Mouse (Mus musculus) liver, embryonic 13.5 days (tissue): ENCODE measurements around the gene Il1rn. TPM values are rescaled to one million over a fixed set of nuclear protein-coding genes. Genes with fewer than 3 reads are reported as not detected.

Experiments
- ATAC-seq: fragments of 200-750 bp; cut with Nextera tagmentation; 2 replicates; pipeline ENCODE4 v1.8.0; 2017; ENCODE audit warnings: low read depth, mild to moderate bottlenecking, moderate number of reproducible peaks, moderate library complexity
- DNase-seq: peaks from one replicate; pipeline ENCODE4 v3.0.0; 2022
- H3K27ac ChIP-seq: fragments of 300-500 bp; sonication (generic); 2 replicates; pipeline ENCODE4 v1.5.1; 2015; ENCODE audit warnings: moderate library complexity, mild to moderate bottlenecking, inconsistent platforms
- H3K27me3 ChIP-seq: fragments of 300-500 bp; sonication (generic); 2 replicates; pipeline ENCODE4 v1.6.1; 2015; ENCODE audit warnings: mild to moderate bottlenecking, inconsistent platforms
- H3K36me3 ChIP-seq: fragments of 300-500 bp; sonication (generic); 2 replicates; pipeline ENCODE4 v1.6.1; 2015; ENCODE audit warnings: mild to moderate bottlenecking, inconsistent platforms
- H3K4me1 ChIP-seq: fragments of 300-500 bp; sonication (generic); replicated peaks from 2 replicates; pipeline ENCODE4 v1.6.1; 2015; ENCODE audit warnings: inconsistent platforms
- H3K4me2 ChIP-seq: fragments of 300-500 bp; sonication (generic); 2 replicates; pipeline ENCODE4 v1.6.1; 2015; ENCODE audit warnings: inconsistent platforms, mild to moderate bottlenecking, moderate library complexity
- H3K4me3 ChIP-seq: fragments of 300-500 bp; sonication (generic); replicated peaks from 2 replicates; pipeline ENCODE4 v1.5.1; 2015; ENCODE audit warnings: mild to moderate bottlenecking, inconsistent platforms
- H3K9ac ChIP-seq: fragments of 300-500 bp; sonication (generic); 2 replicates; pipeline ENCODE4 v1.6.1; 2015; ENCODE audit warnings: mild to moderate bottlenecking, inconsistent platforms
- H3K9me3 ChIP-seq: fragments of 300-500 bp; sonication (generic); replicated peaks from 2 replicates; pipeline ENCODE4 v1.6.1; 2016; ENCODE audit warnings: inconsistent platforms
- WGBS: fragments of 180-500 bp; shearing (Covaris S2); methylation state at CpG from one replicate; pipeline ENCODE4 v1.1.7; 2015; ENCODE audit not compliant: insufficient replicate concordance; 5-methylcytosine and 5-hydroxymethylcytosine counted together
- polyA plus RNA-seq: library from polyadenylated mRNA; unstranded; fragments of >200 nt; fragmentation: Nextera tagmentation; extraction: Ambion mirVana; gene quantifications from 2 replicates; pipeline ENCODE4 v1.2.1, GENCODE M21; 2015

Il1rn gene
- 2.2 and 3.3 TPM in 2 replicates for polyA plus RNA-seq

DNA sequence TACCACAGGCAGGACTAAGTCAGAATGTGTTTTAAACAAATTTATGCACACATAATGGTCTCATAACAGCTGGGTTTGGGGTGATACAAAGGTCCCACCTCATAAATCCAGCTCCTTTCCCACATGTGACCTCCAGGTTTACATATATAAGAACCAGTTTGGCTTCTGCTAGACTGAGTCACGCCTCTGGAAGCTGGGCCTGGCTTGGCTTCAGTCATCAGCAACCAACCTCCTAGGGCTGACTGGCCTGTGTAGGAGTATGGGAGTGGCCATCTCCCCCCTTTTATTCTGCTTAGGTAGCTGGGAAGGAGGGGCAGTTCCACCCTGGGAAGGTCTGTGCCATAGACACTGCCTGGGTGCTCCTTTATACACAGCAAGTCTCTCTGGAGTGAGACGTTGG is at the start of gene Il1rn:
Gene Il1rn (plus strand): TSS at position 309 of the 400 bp plus-strand sequence.
- H3K9ac ChIP-seq: no peak within 1 kb of the TSS
- H3K4me1 ChIP-seq: no peaks in the 10 kb centered on the region; the same call in 1 of the 2 replicates
- no peak for DNase-seq

GRCm38 (mm10) chr2:24290896-24291295 is 45.8 kb upstream of the Il1rn start, which contains the start of gene Il1f10:
Gene Il1f10, plus strand, starts transcription at chr2:24291196.
- Histone ChIP-seq H3K4me2 (no peak within 1 kb of the TSS), H3K4me3 (no peak within 1 kb of the TSS), H3K27me3 (no peaks in the 10 kb centered on the region), H3K9me3 (no peaks in the 10 kb centered on the region), H3K27ac (no peak within 1 kb of the TSS), H3K9ac (no peak within 1 kb of the TSS), H3K36me3 (no peaks in the 10 kb centered on the region), H3K4me1 (no peaks in the 10 kb centered on the region)
- 56% methylated on average over 5 of the region's 5 CpGs for WGBS
- DNase-seq (no peak), ATAC-seq (no peak)

More for the DNA sequence above, at the start of gene Il1rn:
- H3K4me3 ChIP-seq: no peak within 1 kb of the TSS
- no peaks in the 10 kb centered on the region for H3K27me3 ChIP-seq
- 60% methylated on average over 2 of the region's 2 CpGs for WGBS
- ATAC-seq: no peak
- H3K27ac ChIP-seq: peak within 1 kb of the TSS; percentile 47; the same call in 1 of the 2 replicates
- H3K9me3 ChIP-seq: no peaks in the 10 kb centered on the region
- H3K36me3 ChIP-seq: no peaks in the 10 kb centered on the region
- H3K4me2 ChIP-seq: no peak within 1 kb of the TSS

DNA sequence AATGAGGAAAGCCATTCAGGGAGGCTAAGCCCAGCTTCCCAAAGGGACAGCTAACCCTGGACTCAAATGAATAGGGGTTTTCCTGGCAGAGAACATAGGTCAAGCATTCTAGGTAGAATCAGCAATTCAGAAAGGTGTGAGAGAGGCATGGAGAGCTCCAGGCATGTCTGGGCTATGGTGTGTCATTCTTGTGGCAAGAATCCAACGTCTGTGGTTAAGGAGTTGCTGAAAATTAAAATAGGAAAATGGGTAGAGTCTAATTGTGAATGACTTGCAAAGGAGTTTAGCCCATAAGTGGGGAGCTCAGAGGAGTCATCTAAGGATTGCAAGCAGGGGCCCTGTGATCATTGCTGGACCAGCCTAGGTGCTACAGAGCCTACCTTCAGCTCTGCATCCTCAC is 42.0 kb upstream of the Il1rn start:
- 30% methylated on average over 1 of the region's 1 CpGs for WGBS
- no peaks in the 10 kb centered on the region for H3K36me3 ChIP-seq
- no peak overlapping the region for H3K9ac ChIP-seq
- no peaks in the 10 kb centered on the region for H3K4me1 ChIP-seq
- H3K27ac ChIP-seq: no peak overlapping the region
- H3K27me3 ChIP-seq: no peaks in the 10 kb centered on the region
- H3K4me2 ChIP-seq: no peak overlapping the region
- DNase-seq (no peak), ATAC-seq (no peak)
- H3K9me3 ChIP-seq: no peaks in the 10 kb centered on the region
- H3K4me3 ChIP-seq: no peak overlapping the region

GRCm38 (mm10) chr2:24296837-24297236 is 39.8 kb upstream of the Il1rn start:
- Histone ChIP-seq H3K27ac (no peak overlapping the region), H3K4me3 (no peak overlapping the region), H3K4me1 (no peaks in the 10 kb centered on the region), H3K27me3 (no peaks in the 10 kb centered on the region), H3K36me3 (no peaks in the 10 kb centered on the region), H3K4me2 (no peak overlapping the region), H3K9me3 (no peaks in the 10 kb centered on the region), H3K9ac (no peak overlapping the region)
- DNase-seq (peak; percentile 18), ATAC-seq (no peak)
- WGBS: 9% methylated on average over 3 of the region's 3 CpGs

- DNase-seq: peak; percentile 4
- peak overlapping the region; percentile 6; the same call in 1 of the 2 replicates for H3K27ac ChIP-seq
- H3K27me3 ChIP-seq: no peaks in the 10 kb centered on the region
- no peaks in the 10 kb centered on the region for H3K4me1 ChIP-seq
- no peak overlapping the region for H3K4me2 ChIP-seq
- no peak overlapping the region for H3K9ac ChIP-seq
- H3K36me3 ChIP-seq: no peaks in the 10 kb centered on the region
- ATAC-seq: peak; percentile 84
- 31% methylated on average over 6 of the region's 6 CpGs for WGBS
- H3K9me3 ChIP-seq: no peaks in the 10 kb centered on the region
- H3K4me3 ChIP-seq: no peak overlapping the region
These were observed 25.2 kb upstream of the Il1rn start for GRCm38 (mm10) chr2:24311302-24312001.

- no peak overlapping the region for H3K4me2 ChIP-seq
- DNase-seq: no peak
- 52% methylated on average over 1 of the region's 1 CpGs for WGBS
- no peak overlapping the region for H3K4me3 ChIP-seq
- H3K27ac ChIP-seq: no peak overlapping the region
- no peak for ATAC-seq
- H3K4me1 ChIP-seq: no peaks in the 10 kb centered on the region
- no peak overlapping the region for H3K9ac ChIP-seq
- no peaks in the 10 kb centered on the region for H3K36me3 ChIP-seq
- no peaks in the 10 kb centered on the region for H3K27me3 ChIP-seq
- H3K9me3 ChIP-seq: no peaks in the 10 kb centered on the region
These were observed 19.7 kb upstream of the Il1rn start for GRCm38 (mm10) chr2:24316919-24317318.

GRCm38 (mm10) chr2:24317919-24318598 is 18.6 kb upstream of the Il1rn start:
- Histone ChIP-seq H3K36me3 (no peaks in the 10 kb centered on the region), H3K4me3 (no peak overlapping the region), H3K9me3 (no peaks in the 10 kb centered on the region), H3K4me1 (no peaks in the 10 kb centered on the region), H3K4me2 (no peak overlapping the region), H3K9ac (no peak overlapping the region), H3K27me3 (no peaks in the 10 kb centered on the region), H3K27ac (no peak overlapping the region)
- no peak for DNase-seq
- 43% methylated on average over 4 of the region's 4 CpGs for WGBS
- no peak for ATAC-seq

- H3K27me3 ChIP-seq: no peaks in the 10 kb centered on the region
- no peak overlapping the region; the same call in 1 of the 2 replicates for H3K27ac ChIP-seq
- DNase-seq: no peak
- no peak overlapping the region for H3K9ac ChIP-seq
- H3K9me3 ChIP-seq: no peaks in the 10 kb centered on the region
- peak; percentile 85 for ATAC-seq
- no peaks in the 10 kb centered on the region for H3K36me3 ChIP-seq
- no peaks in the 10 kb centered on the region; the same call in 1 of the 2 replicates for H3K4me1 ChIP-seq
- 34% methylated on average over 3 of the region's 3 CpGs for WGBS
- H3K4me2 ChIP-seq: no peak overlapping the region
- H3K4me3 ChIP-seq: no peak overlapping the region
These were observed 1.3 kb upstream of the Il1rn start for GRCm38 (mm10) chr2:24335333-24335732.

DNA sequence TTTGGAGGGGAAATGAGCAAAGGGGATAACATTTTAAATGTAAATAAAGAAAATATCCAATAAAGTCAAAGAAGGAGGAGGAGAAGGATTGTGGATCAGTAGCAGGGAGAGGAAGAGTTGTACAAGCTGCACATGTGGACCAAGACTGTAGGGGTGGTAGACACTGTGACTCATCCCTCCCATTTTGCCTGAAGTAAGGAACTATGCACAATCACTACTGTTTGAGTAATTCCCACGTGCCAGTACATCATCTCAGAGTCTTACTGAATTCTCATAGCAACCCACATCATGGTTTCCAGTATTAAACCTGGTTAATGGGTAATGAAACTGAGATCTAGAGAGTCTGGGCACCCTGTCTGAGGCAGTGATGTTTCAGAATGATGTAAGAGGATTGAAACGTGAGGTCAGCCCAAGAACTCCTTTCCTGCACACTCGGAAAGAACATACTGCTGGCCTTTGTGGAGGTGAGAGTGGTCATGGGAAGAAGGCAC is 4.8 kb downstream of the Il1rn start:
- no peak overlapping the region for H3K4me3 ChIP-seq
- H3K9me3 ChIP-seq: no peaks in the 10 kb centered on the region
- no peak overlapping the region for H3K27ac ChIP-seq
- H3K27me3 ChIP-seq: no peaks in the 10 kb centered on the region
- WGBS: 46% methylated on average over 3 of the region's 3 CpGs
- no peaks in the 10 kb centered on the region for H3K36me3 ChIP-seq
- DNase-seq (no peak), ATAC-seq (no peak)
- H3K4me1 ChIP-seq: no peaks in the 10 kb centered on the region; the same call in 1 of the 2 replicates
- no peak overlapping the region for H3K9ac ChIP-seq
- H3K4me2 ChIP-seq: no peak overlapping the region

DNA sequence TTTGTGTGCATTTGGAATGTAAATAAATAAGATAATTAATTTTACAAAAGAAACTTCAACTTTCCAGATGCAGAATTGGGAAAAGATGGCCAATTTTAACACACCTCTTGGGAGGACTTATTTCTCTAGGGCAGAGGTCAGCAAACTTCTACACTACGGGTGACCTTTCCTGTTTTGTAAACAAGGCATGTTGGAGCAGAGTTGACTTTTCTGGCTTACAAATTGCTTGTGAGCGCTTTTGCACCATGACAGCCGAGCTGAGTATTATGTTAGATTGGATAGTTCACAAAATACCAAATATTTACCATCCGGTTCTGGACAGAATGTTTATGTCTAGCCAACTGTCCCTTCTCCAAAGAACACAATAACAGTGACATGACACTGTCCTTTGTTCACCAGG is 8.0 kb downstream of the Il1rn start:
- H3K27me3 ChIP-seq: no peaks in the 10 kb centered on the region
- 47% methylated on average over 4 of the region's 4 CpGs for WGBS
- ATAC-seq (no peak), DNase-seq (no peak)
- no peak overlapping the region for H3K4me2 ChIP-seq
- H3K36me3 ChIP-seq: no peaks in the 10 kb centered on the region
- H3K9ac ChIP-seq: no peak overlapping the region
- no peak overlapping the region for H3K27ac ChIP-seq
- H3K4me3 ChIP-seq: no peak overlapping the region
- peaks cover 2% of the 10 kb centered on the region; the same call in 1 of the 2 replicates for H3K4me1 ChIP-seq
- no peaks in the 10 kb centered on the region for H3K9me3 ChIP-seq

GRCm38 (mm10) chr2:24345056-24345455 is 8.4 kb downstream of the Il1rn start:
- 44% methylated on average over 8 of the region's 8 CpGs for WGBS
- H3K9me3 ChIP-seq: no peaks in the 10 kb centered on the region
- no peak overlapping the region for H3K4me3 ChIP-seq
- H3K4me1 ChIP-seq: peaks cover 2% of the 10 kb centered on the region; the same call in 1 of the 2 replicates
- ATAC-seq (peak; percentile 51), DNase-seq (no peak)
- H3K4me2 ChIP-seq: peak overlapping the region; percentile 38; the same call in 1 of the 2 replicates
- no peaks in the 10 kb centered on the region for H3K36me3 ChIP-seq
- H3K27ac ChIP-seq: no peak overlapping the region
- no peak overlapping the region for H3K9ac ChIP-seq
- no peaks in the 10 kb centered on the region for H3K27me3 ChIP-seq
